Mouse (Mus musculus) embryonic facial prominence, embryonic 14.5 days (tissue): ENCODE results near the gene Pltp. TPM values are rescaled to one million over a fixed set of nuclear protein-coding genes. Genes with fewer than 3 reads are reported as not detected.

Experiments used
- ATAC-seq: fragments of 200-750 bp; cut with Nextera tagmentation; 2 replicates; pipeline ENCODE4 v1.8.0; 2017; ENCODE audit warnings: low read depth, moderate number of reproducible peaks, moderate TSS enrichment
- DNase-seq: peaks from one replicate; pipeline ENCODE4 v3.0.0-alpha.2; 2015; ENCODE audit warnings: low spot score
- H3K27ac ChIP-seq: fragments of 300-500 bp; sonication (generic); replicated peaks from 2 replicates; pipeline ENCODE4 v1.5.1; 2014; ENCODE audit warnings: low read depth, mild to moderate bottlenecking, low read length, moderate library complexity
- H3K27me3 ChIP-seq: fragments of 300-500 bp; sonication (generic); replicated peaks from 2 replicates; pipeline ENCODE4 v1.6.1; 2014; ENCODE audit warnings: low read length; ENCODE audit not compliant: control insufficient read depth, insufficient read depth
- H3K36me3 ChIP-seq: fragments of 300-500 bp; sonication (generic); 2 replicates; pipeline ENCODE4 v1.6.1; 2014; ENCODE audit warnings: low read length, mixed read lengths; ENCODE audit not compliant: control insufficient read depth, insufficient read depth
- H3K4me1 ChIP-seq: fragments of 300-500 bp; sonication (generic); 2 replicates; pipeline ENCODE4 v1.6.1; 2014; ENCODE audit warnings: antibody characterized with exemption, low read length; ENCODE audit not compliant: control insufficient read depth, insufficient read depth
- H3K4me2 ChIP-seq: fragments of 300-500 bp; sonication (generic); 2 replicates; pipeline ENCODE4 v1.6.1; 2014; ENCODE audit warnings: low read depth, mild to moderate bottlenecking, low read length, moderate library complexity, mixed read lengths
- H3K4me3 ChIP-seq: fragments of 300-500 bp; sonication (generic); 2 replicates; pipeline ENCODE4 v1.5.1; 2014; ENCODE audit warnings: low read depth, mild to moderate bottlenecking, low read length
- H3K9ac ChIP-seq: fragments of 300-500 bp; sonication (generic); 2 replicates; pipeline ENCODE4 v1.6.1; 2014; ENCODE audit warnings: low read depth, mild to moderate bottlenecking, low read length, moderate library complexity, mixed read lengths
- H3K9me3 ChIP-seq: fragments of 300-500 bp; sonication (generic); 2 replicates; pipeline ENCODE4 v1.6.1; 2016; ENCODE audit warnings: low read length; ENCODE audit not compliant: control insufficient read depth
- WGBS: fragments of 180-500 bp; shearing (Covaris S2); extraction: QIAGEN DNeasy Blood & Tissue Kit; methylation state at CpG from one replicate; pipeline ENCODE4 v1.1.7; 2014; 5-methylcytosine and 5-hydroxymethylcytosine counted together
- polyA plus RNA-seq: library from polyadenylated mRNA; unstranded; fragments of >200 nt; fragmentation: Nextera tagmentation; extraction: Ambion mirVana; gene quantifications from 2 replicates; pipeline ENCODE4 v1.2.1, GENCODE M21; 2014

Pltp gene
- polyA plus RNA-seq, 1 experiment from 2014 or later, result 50.1 TPM

GRCm38 (mm10) chr2:164817206-164817605 is 40.3 kb downstream of the Pltp start:
- peaks cover 13% of the 10 kb centered on the region for H3K36me3 ChIP-seq
- no peaks in the 10 kb centered on the region for H3K27me3 ChIP-seq
- WGBS, result 80% methylated on average over 6 of the region's 6 CpGs
- H3K27ac ChIP-seq, result no peak overlapping the region
- H3K4me1 ChIP-seq, result no peaks in the 10 kb centered on the region
- no peak overlapping the region for H3K9ac ChIP-seq
- no peak overlapping the region for H3K4me3 ChIP-seq
- ATAC-seq, result no peak
- no peak overlapping the region for H3K4me2 ChIP-seq
- DNase-seq, result no peak
- no peaks in the 10 kb centered on the region for H3K9me3 ChIP-seq

- Histone ChIP-seq H3K36me3 (peaks cover 6% of the 10 kb centered on the region; the same call in 1 of the 2 replicates), H3K9me3 (no peaks in the 10 kb centered on the region), H3K27me3 (no peaks in the 10 kb centered on the region), H3K4me1 (no peaks in the 10 kb centered on the region), H3K4me2 (no peak overlapping the region), H3K9ac (no peak overlapping the region), H3K4me3 (no peak overlapping the region), H3K27ac (no peak overlapping the region)
- 94% methylated on average over 8 of the region's 8 CpGs for WGBS
- DNase-seq (no peak), ATAC-seq (no peak)
These were observed 41.7 kb downstream of the Pltp start for GRCm38 (mm10) chr2:164815821-164816220.

GRCm38 (mm10) chr2:164815348-164815747 is 42.2 kb downstream of the Pltp start:
- H3K36me3 ChIP-seq, result peaks cover 1% of the 10 kb centered on the region; the same call in 1 of the 2 replicates
- WGBS, result 89% methylated on average over 5 of the region's 5 CpGs
- H3K27me3 ChIP-seq, result no peaks in the 10 kb centered on the region
- no peak for ATAC-seq
- no peak overlapping the region for H3K9ac ChIP-seq
- H3K4me1 ChIP-seq, result no peaks in the 10 kb centered on the region
- no peak overlapping the region for H3K4me2 ChIP-seq
- H3K4me3 ChIP-seq, result no peak overlapping the region
- no peak for DNase-seq
- no peak overlapping the region for H3K27ac ChIP-seq
- H3K9me3 ChIP-seq, result no peaks in the 10 kb centered on the region

GRCm38 (mm10) chr2:164813557-164813956 is 44.0 kb downstream of the Pltp start:
- H3K9me3 ChIP-seq, result no peaks in the 10 kb centered on the region
- 48% methylated on average over 2 of the region's 2 CpGs for WGBS
- no peak overlapping the region for H3K4me3 ChIP-seq

GRCm38 (mm10) chr2:164806614-164807013 is 50.9 kb downstream of the Pltp start:
- H3K9ac ChIP-seq, result 0 out of 2 replicates have a peak overlapping the region, but pooled peaks have one; percentile 5
- H3K36me3 ChIP-seq, result 0 out of 2 replicates have a peak, but pooled peaks cover 6% of the 10 kb centered on the region
- H3K27me3 ChIP-seq, result no peaks in the 10 kb centered on the region
- no peaks in the 10 kb centered on the region for H3K9me3 ChIP-seq
- no peak overlapping the region for H3K4me2 ChIP-seq
- WGBS, result 64% methylated on average over 7 of the region's 7 CpGs
- H3K27ac ChIP-seq, result no peak overlapping the region
- no peak overlapping the region for H3K4me3 ChIP-seq
- DNase-seq (no peak), ATAC-seq (no peak)
- H3K4me1 ChIP-seq, result peaks cover 13% of the 10 kb centered on the region; the same call in 1 of the 2 replicates

More at GRCm38 (mm10) chr2:164813557-164813956, 44.0 kb downstream of the Pltp start:
- DNase-seq (no peak), ATAC-seq (no peak)
- Histone ChIP-seq H3K27ac (no peak overlapping the region), H3K36me3 (0 out of 2 replicates have a peak, but pooled peaks cover 5% of the 10 kb centered on the region), H3K27me3 (no peaks in the 10 kb centered on the region), H3K4me1 (no peaks in the 10 kb centered on the region), H3K9ac (no peak overlapping the region), H3K4me2 (no peak overlapping the region)

- H3K36me3 ChIP-seq, result peaks cover 18% of the 10 kb centered on the region; the same call in 1 of the 2 replicates
- peak overlapping the region; percentile 64; the same call in 1 of the 2 replicates for H3K27ac ChIP-seq
- H3K4me1 ChIP-seq, result peaks cover 13% of the 10 kb centered on the region; the same call in 1 of the 2 replicates
- 3% methylated on average over 14 of the region's 21 CpGs for WGBS
- peak overlapping the region; percentile 76 for H3K4me3 ChIP-seq
- H3K27me3 ChIP-seq, result no peaks in the 10 kb centered on the region
- peak overlapping the region; percentile 82 for H3K4me2 ChIP-seq
- no peak for DNase-seq
- peak; percentile 44 for ATAC-seq
- H3K9ac ChIP-seq, result peak overlapping the region; percentile 78
- no peaks in the 10 kb centered on the region for H3K9me3 ChIP-seq
These were observed 52.2 kb downstream of the Pltp start for GRCm38 (mm10) chr2:164805332-164805718.

GRCm38 (mm10) chr2:164804533-164805331 is 52.8 kb downstream of the Pltp start, which contains the start of the genes Acot8 and Zswim3:
Acot8 (minus strand) TSS chr2:164804882.
Zswim3 (plus strand) TSS chr2:164805098.
- ATAC-seq (peak; percentile 96), DNase-seq (peak; percentile 98)
- Histone ChIP-seq H3K9ac (peak within 1 kb of the TSS; percentile 83), H3K4me1 (peaks cover 13% of the 10 kb centered on the region; the same call in 1 of the 2 replicates), H3K27ac (peak within 1 kb of the TSS; percentile 84), H3K4me3 (peak within 1 kb of the TSS; percentile 76), H3K27me3 (no peaks in the 10 kb centered on the region), H3K36me3 (peaks cover 24% of the 10 kb centered on the region), H3K4me2 (peak within 1 kb of the TSS; percentile 82), H3K9me3 (no peaks in the 10 kb centered on the region)
- 0% methylated on average over 42 of the region's 47 CpGs for WGBS

- peak overlapping the region; percentile 76 for H3K4me3 ChIP-seq
- peak overlapping the region; percentile 83 for H3K9ac ChIP-seq
- no peaks in the 10 kb centered on the region for H3K9me3 ChIP-seq
- WGBS, result 44% methylated on average over 1 of the region's 1 CpGs
- peaks cover 30% of the 10 kb centered on the region for H3K36me3 ChIP-seq
- no peak for ATAC-seq
- peaks cover 13% of the 10 kb centered on the region; the same call in 1 of the 2 replicates for H3K4me1 ChIP-seq
- no peaks in the 10 kb centered on the region for H3K27me3 ChIP-seq
- peak overlapping the region; percentile 70 for H3K4me2 ChIP-seq
- no peak overlapping the region for H3K27ac ChIP-seq
- DNase-seq, result no peak
These were observed 53.6 kb downstream of the Pltp start for GRCm38 (mm10) chr2:164803921-164804313.
